Mouse (Mus musculus) cerebellum, postnatal 4 days (tissue): ENCODE results near the gene Nefh.
A peak's percentile ranks its signal among the peaks of the same experiment; 100 is the strongest.

ENCODE experiments used
- DNase-seq, 2 experiments: peaks; one replicate each; pipeline ENCODE4 v3.0.0; 2022; ENCODE audit warnings: low spot score in 2 of 2, mixed read lengths in 1 of 2

The Nefh gene

DNA sequence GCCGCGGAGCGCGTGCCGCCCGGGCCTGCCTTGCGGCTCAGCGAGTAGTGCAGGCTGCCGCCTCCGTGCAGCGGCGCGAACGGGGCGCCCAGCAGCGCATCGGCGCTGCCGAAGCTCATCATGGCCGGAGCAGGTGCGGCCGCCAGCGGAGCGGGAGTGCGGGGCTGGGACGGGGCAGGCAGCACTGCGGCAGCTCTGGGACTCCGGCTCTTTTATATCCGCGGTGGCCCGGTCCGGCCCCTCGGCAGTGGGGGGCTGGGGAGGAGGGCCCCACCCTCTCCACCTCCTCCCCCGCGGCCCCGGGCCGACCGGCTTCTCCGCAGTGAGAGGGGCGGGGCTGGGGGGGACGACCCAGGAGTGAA, at the start of gene Nefh:
Gene Nefh, minus strand, starts transcription at position 252 of the 362 bp plus-strand sequence.
- no peak for DNase-seq

DNA sequence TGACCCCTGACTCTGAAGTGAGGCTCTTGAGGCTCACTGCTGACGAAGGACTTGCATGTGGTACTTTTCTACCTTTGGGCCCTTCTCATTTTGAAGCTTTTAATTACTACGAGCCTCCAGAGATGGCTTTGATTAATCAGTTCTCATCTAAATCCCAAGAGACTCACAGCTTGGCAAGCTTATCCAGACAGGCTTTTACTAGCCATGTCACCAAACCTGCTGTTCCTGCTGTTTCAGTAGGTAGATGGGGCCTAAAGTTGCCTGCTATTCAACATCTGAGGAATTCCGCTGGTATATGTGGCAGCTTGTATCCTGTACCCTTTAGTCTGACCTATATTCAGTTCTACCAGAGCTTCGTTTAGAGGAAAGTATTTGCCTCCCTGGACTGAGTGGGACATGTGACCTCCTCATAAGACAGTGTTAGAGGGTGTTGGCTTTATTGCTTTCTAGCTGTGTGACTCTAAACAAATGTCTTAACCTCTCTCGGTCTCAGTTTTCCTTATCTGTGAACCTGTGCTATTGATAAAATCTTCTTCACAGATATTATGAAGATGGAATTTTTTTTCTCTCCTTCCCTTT, 48.8 kb upstream of the Nefh start:
- DNase-seq: no peak

- DNase-seq: no peak
Observed at GRCm38 (mm10) chr11:4995676-4996075, 47.8 kb upstream of the Nefh start.

GRCm38 (mm10) chr11:4992471-4992870, 44.6 kb upstream of the Nefh start:
- no peak for DNase-seq

DNA sequence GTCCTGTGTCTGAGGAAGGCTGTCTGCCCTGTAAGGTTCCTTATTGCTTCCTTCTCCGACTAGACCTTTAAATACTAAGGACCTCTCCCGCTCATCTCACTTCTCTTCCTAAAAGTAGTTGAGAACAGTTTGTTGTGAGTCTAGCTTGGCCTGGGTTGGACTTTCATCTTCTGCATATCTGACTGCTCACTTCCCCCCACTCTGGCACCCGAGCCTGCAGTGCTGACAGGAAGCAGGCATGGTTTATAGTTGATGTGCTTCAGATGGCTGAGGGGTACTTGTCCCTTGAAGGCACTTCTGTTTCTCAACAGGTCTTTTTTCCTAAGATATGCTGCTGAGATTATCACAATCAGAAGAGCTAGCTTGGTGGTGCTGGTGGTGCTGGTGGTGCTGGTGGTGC, 41.3 kb upstream of the Nefh start:
- no peak for DNase-seq

GRCm38 (mm10) chr11:4987487-4987852, 39.6 kb upstream of the Nefh start:
- DNase-seq: no peak

DNA sequence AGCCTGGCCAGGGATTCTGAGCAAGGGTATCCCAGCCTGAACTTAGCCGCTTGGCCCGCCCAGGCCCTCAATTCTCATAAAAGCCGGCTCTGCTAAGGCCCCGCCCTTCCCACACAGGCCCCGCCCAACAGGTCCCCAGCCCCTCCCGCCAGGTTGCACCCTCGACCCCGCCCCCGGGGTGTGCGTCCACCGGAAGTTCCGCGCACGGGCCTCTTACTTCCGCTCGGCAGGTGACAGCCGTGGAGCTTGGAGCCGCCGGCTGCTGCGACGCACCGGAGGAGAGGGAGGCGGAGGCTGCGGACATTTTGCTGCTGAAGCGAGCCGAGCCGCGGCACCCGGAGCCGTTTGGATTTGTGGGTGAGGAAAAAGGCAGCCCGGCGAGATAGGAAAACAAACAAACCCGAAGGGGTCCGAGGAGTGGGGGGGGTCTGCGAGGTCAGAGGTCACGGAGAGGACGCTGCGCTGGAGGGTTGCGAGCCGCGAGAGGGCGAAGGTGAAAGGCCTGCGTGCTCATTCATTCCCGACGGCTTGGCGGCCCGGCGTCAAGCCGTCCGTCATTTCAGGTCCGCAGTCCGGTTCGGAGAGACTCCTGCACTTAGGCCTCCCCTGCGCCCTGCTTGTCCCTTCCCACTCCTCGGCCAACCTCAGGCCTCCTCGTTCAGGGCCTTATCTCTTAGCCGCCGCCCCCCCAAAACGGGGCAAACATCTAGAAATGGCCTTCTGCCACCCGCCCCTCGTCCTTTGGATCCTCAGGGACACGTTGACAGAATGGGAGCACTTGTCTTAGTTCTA, 39.0 kb upstream of the Nefh start, which contains the start of gene Ap1b1:
Gene Ap1b1, plus strand, starts transcription at position 130 of the 792 bp plus-strand sequence.
- peak; percentile 77 to 84 for DNase-seq

DNA sequence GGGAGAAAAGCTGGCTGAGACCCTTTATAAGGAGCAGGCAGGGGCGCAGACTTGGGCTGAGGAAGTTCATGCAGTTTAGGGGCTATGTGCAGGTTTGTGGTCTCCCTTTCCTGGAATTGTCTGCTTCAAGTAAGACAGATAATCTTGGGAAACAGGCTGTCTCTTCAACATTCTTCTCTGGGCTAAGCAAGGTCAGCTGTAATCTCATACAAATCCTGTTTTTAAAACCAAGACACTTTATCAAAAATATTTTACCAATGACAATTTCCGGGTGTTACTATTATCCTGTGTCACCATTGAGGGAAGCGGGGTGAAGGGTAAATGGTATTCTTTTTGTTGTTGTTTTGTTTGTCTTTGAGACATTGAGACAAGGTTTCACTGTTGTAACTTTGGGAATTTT, 36.9 kb upstream of the Nefh start:
- no peak for DNase-seq

- DNase-seq: peak in 1 of 2 experiments; percentile 16
Observed at GRCm38 (mm10) chr11:4984249-4984648, 36.4 kb upstream of the Nefh start.

DNA sequence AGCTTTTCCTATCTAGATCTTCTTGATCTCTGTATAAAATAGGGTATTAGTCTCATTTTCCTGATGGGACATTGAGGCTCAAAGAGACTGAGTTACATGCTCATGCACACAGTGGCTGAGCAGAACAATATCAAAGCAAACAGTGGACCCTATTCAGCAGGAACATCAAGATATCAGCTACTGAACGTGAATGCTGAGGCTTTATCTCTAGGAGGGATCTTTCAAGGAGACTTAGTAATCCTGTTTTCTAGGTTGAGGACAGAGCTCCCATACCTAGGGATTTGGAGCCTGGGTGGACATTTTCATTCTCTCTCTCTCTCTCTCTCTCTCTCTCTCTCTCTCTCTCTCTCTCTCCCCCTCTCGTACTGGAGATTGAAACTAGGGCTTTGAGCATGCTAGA, 35.7 kb upstream of the Nefh start:
- no peak for DNase-seq

DNA sequence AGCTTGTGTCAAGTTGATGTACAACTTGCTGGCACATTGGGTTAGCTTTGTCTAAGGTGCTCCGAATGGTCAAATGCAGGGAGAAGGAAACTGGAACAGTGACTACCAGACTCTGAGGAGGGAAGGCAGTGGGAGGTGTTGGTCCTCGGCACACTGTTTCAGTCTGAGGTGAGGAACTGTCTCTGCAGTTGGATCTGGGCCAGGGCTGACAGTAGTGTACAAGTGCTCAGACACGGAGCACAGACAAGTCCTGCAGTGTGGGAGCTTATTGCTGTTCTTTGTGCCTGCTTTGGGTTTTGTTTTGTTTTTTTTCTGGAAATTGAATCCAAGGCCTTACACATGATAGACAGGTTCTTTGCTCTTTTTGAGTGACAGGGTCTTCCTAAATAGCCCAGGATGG, 35.1 kb upstream of the Nefh start:
- no peak for DNase-seq

DNA sequence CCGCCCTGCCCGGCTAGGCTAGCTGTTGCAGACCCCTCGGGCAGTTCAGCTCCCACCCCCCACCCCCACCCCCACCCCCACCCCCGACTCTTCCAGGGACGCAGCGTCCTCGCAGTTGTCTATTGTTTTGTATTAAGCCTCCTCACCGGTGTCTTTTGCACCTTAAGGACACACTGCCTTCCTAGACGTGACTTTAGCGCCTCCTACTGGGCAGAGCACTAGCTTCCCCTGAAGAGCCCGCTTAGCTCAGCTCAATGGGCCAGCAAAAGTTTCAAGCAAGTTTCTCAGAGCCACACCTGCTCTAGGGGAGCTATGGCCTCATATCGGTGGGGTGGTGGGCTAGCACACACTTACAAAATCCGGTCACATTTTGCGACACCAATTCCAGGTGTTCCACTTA, 27.8 kb upstream of the Nefh start:
- DNase-seq: peak in 1 of 2 experiments; percentile 57

- DNase-seq: no peak
Observed at GRCm38 (mm10) chr11:4974376-4975122, 26.7 kb upstream of the Nefh start.

DNA sequence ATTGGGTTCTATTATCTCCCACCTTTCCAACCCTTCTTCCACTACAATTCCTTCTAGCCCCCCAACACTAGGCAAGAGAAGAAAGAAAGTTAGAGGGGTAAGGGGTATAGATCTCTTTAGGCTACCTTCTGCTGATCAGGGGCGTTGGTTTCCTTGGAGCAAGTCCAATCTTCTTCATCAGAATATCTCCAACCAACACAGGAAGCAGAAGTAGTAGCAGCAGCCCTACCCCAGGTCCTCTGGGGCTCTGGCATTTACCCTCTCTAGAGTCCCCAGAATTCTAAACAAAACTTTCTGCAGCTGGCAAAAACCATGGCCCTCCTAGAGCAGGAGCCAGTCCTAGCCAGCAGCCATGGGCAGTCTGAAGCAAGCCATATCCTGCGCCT, 26.0 kb upstream of the Nefh start:
- no peak for DNase-seq

GRCm38 (mm10) chr11:4972967-4973870, 25.4 kb upstream of the Nefh start:
- peak in 1 of 2 experiments; percentile 44 for DNase-seq

GRCm38 (mm10) chr11:4968376-4968775, 20.5 kb upstream of the Nefh start:
- DNase-seq: no peak

DNA sequence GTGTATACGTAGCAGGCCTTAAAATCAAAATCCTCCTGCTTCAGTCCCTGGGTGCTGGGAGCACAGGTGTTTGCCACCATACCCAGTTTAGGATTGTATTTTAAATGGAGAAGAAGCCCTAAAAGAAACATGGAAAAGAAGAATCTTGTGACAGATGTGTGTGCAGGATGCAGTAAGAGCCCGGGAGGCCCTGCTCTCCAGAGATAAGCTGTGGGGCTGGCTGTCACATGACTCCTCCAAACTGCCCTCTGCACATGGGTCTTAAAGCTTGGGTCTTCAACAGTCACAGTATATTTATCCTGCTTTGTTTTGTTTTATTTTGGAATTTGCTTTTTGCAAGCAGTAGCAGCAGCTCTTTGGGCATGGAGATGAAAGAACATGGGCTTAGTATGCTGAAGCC, 19.7 kb upstream of the Nefh start:
- no peak for DNase-seq

GRCm38 (mm10) chr11:4966888-4967287, 19.0 kb upstream of the Nefh start:
- no peak for DNase-seq

GRCm38 (mm10) chr11:4966325-4966724, 18.5 kb upstream of the Nefh start:
- DNase-seq: no peak

DNA sequence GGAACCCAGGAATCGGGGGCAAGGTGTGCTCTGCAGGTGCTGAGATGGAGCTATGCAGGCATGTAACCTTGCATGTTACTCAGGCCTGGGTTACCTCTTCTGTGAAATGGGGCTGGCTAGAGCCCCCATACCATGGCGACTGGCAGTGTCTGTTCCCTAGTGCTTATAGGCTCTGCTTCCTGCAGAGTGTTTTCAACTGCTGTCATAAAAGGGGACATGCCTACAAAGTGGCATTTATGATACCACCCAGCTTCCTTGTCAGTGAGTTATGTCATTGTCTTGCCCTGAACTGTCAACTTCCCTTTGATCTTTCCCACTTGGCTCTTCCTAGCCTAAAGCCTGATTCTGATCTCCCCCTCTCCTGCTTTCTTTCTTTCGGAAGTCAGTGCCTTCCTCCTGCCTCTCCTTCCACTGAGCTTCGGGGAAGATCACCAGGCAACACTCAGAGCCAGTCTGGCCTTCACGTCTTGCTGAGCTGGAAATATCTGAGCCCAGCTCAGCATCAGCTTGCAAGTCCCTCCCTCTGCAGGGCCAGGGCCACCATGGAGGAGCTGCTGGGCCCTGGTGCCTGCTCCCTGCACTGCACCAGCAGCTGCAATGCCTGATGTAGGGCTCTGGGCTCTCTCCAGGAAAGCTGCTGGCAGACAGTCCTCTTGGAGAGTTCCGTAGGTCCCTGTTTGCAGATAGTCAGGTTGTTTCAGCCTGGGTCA, 15.4 kb upstream of the Nefh start:
- no peak for DNase-seq

GRCm38 (mm10) chr11:4953918-4954317, 6.1 kb upstream of the Nefh start:
- no peak for DNase-seq
